Mouse (Mus musculus): Measurements from ENCODE around the gene Dctn5. TPM values are rescaled to one million over a fixed set of nuclear protein-coding genes. Genes with fewer than 3 reads are reported as not detected.

Dctn5 gene
- total RNA-seq (2021) = 10 to 100 TPM; 56.4 to 57.8 TPM
- long read RNA-seq, experiment 1, transcript Dctn5-201 (6 exons, 1,532 nt) = major isoform, 16 of 25 reads
- long read RNA-seq, experiment 1, partial matches to known transcripts = 1 of 25 reads
- long read RNA-seq, experiment 1, other reads (novel, unspliced or antisense) = 5 of 25 reads
- long read RNA-seq, experiment 2, transcript Dctn5-201 (6 exons, 1,532 nt) = major isoform, 25 of 46 reads
- long read RNA-seq, experiment 2, partial matches to known transcripts = 18 of 46 reads
- long read RNA-seq, experiment 2, other reads (novel, unspliced or antisense) = 2 of 46 reads

DNA sequence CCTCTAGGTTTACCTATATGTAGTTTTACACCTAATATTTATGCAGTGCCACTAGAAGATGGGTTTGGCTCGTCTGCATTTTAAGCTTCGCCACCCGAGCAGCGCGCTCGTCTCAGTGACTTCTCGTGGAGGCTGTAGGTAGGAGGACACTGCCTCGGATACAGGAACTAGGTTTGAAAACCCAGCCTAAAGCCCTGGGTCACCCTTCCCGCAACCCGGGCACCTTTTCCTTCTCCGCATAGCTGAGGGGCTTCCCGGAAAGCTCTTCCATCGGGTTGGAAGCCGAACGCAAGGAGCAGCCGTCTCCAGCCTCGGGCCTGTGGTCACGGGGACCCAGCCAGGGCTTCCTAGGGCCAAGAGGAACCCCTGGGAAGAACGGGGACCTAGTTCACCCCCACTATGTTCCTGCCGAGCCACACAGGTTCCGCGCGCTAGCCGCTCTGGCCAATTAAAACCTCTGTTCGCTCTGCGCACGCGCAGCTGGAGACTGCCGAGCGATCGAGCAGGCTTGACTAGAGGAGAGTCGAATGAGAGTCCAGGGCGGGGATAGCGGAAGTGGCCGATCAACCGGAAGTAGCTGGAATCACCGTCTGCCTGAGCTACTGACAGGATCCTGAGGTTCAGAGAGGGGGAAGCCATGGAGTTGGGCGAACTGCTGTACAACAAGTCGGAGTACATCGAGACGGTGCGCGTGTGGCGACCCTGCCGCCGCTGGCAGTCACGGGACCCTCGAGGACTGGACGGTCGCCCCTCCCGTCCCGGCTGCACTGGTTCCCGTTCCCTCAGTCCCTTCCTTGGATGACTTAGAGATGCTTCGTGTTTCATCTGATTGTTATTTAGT is at the start of gene Dctn5, which contains the start of gene Palb2:
Gene Dctn5, plus strand, starts transcription at position 545 of the 841 bp plus-strand sequence.
Gene Palb2, minus strand, starts transcription at position 489 of the 841 bp plus-strand sequence.
- peak; percentile 97 to 98 for DNase-seq (ENCODE audit: low spot score in 2 of 2)

DNA sequence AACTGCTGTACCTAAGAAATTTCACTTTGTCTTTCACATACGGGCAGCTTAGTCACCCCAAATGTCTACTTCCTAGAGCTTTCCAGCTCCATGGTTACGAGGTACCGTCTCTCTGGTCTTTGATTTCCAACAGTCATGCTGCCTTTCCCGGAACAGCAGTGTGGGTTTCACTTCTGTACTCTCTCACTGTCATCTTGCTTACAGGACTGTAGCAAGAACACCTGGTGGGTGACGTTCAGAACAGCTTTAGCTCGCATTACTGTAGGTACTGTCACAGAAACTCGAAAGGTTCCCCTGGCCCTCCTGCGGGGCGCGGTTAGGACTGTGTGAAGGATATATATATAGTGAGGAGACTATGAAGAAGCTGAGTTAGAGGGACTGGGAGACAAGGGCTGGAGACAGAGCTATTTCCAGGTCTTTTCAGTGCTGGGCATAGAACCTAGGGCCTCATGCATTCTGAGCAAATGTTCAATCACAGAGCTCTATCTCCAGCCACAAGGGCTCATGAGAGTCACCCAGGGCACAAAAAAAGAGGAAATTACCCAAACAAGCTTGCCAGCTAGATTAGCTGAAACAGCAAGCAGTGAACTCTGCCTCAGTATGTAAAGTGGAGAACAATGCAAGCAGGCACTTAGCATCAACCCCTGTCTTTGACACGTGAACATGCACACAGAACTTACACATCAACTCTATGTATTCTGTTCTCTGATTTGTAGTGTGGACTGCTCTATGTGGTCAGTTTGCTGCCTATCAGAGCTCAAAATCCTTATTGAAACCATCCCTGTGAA is 45.5 kb upstream of the Dctn5 start:
- DNase-seq (ENCODE audit: low spot score in 2 of 2) = no peak

DNA sequence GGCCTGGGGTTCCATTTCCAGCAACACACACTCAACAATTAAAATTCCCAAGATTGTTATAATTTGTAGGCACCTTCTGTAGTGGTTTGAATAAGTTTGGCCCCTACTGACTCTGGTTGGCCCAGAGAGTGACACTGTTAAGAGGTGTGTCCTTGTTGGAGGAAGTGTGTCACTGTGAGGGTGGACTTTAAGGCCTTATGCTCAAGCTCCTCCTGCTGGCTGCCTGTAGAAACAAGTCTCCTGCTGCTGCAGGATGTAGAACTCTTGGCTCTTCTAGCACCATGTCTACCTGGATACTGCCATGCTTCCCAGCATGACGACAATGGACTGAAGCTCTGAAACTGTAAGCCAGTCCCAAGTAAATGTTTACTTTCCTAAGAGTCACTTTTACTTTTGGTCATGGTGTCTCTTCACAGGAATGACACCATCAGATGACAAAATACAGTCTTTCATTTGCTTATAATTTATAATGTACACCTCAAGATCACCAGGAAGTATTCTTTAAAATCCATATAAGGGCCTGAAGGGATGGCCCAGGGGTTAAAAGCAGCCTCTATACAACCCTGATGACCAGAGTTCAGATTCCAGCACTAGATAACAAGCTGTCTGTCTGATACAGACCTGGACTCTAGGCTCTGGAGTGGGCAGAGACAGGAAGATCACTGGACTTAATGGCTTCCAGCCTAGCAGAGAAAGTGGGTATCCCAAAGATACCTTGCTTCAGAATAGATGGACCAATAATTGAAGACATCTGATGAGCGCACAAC is 38.1 kb upstream of the Dctn5 start:
- no peak for DNase-seq (ENCODE audit: low spot score in 2 of 2)

DNA sequence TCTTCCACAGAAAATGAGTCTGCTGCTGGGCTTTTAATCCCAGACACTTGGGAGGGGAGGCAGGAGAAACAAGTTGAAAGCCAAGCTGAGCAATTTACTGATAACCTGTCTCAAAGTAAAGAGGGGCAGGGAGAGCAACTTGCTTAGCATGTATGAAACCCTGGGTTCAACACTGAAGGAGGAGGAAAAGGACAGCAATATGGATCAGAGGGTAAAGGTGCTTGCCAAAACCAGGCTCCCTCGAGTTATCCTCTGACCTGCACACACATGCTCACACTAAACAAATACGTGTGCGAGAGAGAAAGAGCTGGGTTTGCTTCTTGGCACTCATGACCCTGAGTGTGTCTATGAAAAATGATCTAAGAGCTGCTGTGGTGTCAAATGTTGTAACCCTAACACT is 34.8 kb upstream of the Dctn5 start:
- no peak for DNase-seq (ENCODE audit: low spot score in 2 of 2)

DNA sequence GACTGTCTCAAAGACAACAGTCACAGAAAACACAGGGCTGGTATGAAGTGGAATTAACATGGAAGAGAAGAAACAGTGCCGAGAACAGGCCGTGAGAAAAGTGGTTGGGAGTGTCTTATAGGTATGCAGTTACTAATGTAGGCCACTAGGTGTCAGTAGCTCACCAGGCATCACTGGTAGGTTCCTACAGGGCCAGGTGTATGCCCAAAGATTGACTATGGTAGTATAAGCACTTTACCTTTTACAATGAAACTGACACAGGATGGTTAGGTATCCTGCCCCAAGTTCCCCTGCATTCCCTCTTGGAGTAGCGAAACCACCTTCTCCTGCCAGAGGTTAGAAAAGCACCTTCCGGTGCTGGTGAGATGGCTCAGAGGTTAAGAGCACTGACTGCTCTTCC is 33.6 kb upstream of the Dctn5 start:
- peak; percentile 16 to 25 for DNase-seq (ENCODE audit: low spot score in 2 of 2)

DNA sequence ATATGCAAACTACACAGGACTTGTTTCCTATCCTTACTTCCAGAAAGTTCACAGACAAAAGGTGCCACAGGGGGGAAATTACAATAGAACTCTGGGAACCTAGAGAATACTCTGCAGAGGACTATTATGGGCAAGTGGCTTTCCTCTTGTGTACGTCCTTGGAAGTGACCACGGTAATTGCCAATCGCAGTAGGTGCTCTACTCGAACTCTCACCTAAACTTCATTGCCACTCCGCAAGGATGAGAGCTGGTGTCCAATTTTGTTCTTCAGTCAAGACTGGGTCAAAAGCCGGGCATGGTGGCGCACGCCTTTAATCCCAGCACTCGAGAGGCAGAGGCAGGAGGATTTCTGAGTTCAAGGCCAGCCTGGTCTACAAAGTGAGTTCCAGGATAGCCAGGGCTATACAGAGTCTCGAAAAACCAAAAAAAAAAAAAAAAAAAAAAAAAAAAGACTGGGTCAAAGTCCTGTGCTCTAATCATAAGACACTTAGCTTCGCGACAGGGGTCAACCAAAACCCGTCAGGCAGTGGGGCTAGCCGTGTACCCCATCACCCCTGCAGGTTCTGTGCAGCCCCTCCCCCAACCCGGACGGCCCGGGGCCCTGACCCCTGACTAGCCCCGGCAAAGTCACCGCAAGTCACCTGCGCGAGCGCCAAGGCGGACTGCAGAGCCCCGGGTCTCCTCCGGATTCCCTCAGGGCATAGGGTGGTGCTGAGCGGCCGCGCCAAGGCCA is 31.7 kb upstream of the Dctn5 start:
- peak in 1 of 2 experiments; percentile 61 for DNase-seq (ENCODE audit: low spot score in 2 of 2)

DNA sequence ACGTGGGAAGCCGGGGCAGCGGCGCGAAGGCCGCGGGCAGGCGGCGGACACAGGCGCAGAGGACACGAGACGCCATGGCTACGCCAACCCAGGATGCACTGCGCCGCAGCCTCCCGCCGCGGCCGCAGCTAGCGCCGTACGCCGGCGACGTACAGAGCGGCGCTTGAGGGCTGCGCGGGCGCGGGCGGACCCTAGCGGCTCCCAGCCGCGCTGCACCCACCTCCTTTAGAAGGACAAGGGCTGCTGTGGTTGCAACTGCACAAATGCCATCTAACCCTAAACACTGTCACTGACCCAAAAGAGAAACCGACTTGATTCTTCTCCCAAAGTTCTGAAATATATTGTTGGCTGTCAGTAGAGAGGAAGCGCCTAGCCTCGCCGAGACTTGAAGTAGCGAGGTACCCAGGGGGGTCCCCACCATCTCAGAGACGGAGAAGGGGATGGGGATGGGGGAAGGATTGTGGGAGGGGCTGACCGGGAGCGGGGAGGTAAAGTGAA is 31.0 kb upstream of the Dctn5 start, which contains the start of gene Ndufab1:
Gene Ndufab1, minus strand, starts transcription at position 140 of the 498 bp plus-strand sequence.
- peak; percentile 81 to 85 for DNase-seq (ENCODE audit: low spot score in 2 of 2)

DNA sequence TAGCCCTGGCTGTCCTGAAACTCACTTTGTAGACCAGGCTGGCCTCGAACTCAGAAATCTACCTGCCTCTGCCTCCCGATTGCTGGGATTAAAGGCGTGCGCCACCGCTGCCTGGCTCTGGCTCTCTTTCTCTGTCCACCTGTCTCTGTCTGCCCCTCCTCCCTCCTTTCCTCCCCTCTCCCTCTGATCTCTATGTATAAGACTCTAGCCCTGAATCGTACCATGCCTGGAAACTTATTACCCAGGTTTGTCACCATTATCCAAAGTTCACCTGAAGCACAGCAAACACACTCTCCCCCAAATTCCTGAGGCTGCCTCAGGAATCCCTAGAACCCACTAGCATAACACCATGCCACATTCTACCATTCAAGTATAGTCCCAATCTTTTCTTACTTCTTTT is 24.6 kb upstream of the Dctn5 start:
- no peak for DNase-seq (ENCODE audit: low spot score in 2 of 2)

DNA sequence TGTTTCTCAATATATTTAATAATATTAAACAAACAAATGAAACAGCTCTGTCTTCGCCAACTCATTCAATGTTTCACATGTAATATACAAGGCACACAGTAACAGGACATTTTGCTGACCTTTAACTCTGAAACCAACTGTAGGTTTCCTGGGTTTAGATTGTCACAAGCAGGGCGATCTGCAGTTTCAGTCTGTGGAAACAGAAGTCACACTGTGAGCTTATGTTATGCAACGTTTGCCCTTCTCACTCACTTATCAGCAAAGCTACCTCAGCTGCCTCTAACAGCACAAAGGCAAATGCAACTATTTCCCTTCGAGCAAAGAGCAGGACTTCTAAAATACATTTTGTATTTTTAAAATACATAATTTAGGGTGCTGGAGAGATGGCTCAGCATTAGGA is 9.3 kb upstream of the Dctn5 start:
- DNase-seq (ENCODE audit: low spot score in 2 of 2) = no peak

DNA sequence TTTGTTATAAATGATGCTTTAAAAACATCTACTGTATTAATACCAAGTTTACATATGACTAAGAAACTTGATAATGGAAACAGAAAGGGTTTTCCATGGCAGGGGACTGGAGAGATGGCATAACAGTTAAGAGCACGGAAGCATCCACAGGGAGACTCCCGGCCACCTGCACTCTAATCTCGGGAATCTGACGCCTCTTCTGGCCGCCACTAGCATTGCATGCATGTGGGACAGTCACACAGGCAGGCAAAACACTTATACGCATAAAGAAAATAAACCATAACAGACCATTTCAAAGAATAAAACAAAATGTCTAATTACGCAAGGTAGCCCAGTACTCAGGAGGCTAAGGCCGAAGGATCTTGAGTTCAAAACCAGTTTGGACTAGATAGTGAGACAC is 7.2 kb upstream of the Dctn5 start:
- no peak for DNase-seq (ENCODE audit: low spot score in 2 of 2)

DNA sequence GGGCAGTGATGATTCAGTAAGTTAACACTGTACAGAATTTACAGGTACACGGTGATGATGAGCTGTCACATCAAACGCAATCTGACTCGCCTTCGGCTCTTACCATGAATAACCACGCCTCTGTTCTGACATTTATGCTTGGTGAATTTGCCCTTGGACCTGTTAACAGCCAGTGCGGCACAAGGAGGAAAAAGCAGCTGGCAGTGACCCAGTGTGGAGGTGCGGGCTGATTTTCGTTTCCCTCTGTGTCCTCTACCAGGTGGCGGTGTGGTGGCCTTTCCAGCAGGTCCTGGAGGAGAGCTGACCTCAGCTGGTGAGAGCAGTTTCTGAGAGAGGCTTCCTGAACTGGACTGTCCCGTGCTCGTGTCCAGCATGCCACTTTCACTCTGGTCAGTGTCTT is 5.9 kb upstream of the Dctn5 start:
- no peak for DNase-seq (ENCODE audit: low spot score in 2 of 2)

DNA sequence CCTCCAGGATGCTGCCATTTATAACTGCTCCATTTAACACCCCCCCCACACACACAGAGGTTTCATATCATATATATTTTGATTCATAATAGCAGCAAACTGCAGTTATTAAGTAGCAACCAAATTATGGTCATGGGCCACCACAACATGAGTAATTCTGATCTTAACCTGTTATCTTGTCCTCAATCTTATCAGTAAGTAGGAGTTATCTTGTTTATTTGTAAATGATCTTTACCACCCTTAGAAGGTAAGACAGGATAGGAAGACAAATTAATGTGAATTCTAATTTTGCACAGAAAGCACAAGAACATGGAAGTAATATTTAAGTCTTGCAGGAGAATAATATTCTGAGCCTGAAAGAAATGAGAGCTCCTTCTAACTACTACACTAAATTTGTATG is 1.0 kb upstream of the Dctn5 start:
- no peak for DNase-seq (ENCODE audit: low spot score in 2 of 2)

DNA sequence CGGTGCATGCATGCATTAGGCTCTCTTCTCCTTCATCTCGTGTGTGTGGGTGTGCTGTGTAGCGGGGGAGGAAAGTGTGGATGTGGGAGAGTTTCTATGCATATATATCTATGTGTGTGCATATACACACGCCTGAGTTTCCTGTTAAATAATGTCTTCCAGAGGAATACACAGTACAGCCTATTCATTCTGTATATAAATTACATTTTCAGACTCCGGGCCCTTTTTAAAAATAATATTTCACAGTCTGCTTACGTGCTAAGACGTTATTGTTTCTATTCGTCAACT is 441 bp downstream of the Dctn5 start:
- no peak for DNase-seq (ENCODE audit: low spot score in 2 of 2)

DNA sequence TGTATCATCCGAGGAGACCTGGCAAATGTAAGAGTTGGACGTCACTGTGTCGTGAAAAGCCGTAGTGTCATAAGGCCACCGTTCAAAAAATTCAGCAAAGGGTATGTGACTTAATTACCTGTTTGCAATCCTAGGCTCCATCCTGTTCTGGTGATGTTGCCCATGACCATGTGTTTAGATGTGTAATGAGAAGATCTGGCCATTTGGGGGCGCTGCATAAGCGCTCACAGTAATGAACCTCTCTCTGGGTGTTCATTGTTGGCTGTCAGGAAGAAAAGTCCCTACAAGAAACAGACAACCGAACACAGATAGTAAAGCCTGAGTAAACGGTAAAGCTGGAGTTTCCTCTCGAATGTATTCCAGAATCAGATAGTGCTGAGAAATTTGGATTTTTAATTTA is 2.2 kb downstream of the Dctn5 start:
- no peak for DNase-seq (ENCODE audit: low spot score in 2 of 2)

DNA sequence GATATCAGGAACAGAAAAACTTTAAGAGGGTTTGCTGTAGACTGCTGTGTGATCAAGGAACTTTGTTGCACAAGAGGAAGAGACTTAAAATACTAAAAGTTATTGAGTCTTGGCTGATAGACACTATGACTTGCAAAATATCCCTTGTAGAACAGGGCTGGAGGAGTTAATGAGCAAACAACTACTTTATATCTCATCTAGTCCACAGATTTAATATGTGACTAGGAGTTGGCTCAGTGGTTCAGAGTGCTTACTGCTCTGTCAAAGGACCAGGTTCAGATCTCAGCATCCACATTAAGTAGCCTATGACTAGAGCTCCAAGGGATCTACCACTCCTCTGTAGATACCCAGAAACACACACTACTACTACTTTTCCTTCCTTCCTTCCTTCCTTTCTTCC is 4.2 kb downstream of the Dctn5 start:
- no peak for DNase-seq (ENCODE audit: low spot score in 2 of 2)

DNA sequence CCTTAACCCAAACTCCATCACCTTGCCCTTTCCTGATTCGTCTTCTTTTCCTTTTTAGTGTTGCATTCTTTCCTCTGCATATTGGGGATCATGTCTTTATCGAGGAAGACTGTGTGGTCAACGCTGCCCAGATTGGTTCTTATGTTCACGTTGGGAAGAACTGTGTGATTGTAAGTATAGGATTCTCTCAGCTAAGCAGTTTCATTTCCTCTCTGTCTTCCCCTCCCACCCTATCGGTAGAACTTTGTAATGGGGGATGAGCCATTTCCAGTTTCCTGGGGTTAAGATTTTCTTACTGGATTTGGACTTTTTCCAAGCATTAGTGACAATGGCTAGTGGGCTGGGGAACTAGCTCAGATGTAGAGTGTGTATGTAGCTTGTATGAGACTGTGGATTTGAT is 5.3 kb downstream of the Dctn5 start:
- DNase-seq (ENCODE audit: low spot score in 2 of 2) = no peak

DNA sequence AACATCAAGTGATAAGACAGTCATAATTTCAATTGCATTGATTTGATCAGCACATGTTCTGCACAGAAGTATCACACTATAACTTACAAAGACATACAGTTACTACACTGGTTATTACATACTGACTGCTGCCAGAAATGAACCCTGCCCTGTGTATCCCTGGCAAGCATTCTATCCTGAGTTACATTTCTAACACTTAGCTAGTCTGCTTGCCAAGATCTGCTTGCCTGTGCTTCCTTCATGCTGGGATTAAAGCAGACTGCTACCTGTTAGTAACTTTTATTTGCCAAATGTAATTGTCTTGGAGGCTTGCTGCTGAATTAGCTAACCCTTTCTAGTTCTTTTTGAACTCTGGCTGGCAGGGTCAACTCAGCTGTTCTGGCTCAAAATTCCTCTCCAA is 8.2 kb downstream of the Dctn5 start:
- DNase-seq (ENCODE audit: low spot score in 2 of 2) = no peak

DNA sequence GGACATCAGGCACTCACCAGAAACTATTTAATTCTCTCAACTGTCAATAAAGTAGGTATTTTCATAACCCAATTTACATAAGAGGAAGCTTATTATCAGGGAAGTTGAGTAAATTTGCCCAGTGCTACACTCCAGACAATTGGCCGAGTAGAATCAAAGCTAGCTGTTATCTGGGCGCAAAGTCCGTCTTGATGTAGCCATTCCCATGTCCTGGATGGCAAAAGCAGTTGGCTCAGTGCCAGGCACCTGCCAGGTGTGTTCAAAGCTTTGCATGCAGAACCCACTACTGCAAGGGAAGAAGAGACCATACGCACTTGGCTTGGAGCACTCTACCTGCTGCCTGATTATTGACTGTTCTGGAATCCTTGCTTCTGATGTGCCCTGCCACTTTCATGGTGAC is 19.6 kb downstream of the Dctn5 start:
- no peak for DNase-seq (ENCODE audit: low spot score in 2 of 2)

DNA sequence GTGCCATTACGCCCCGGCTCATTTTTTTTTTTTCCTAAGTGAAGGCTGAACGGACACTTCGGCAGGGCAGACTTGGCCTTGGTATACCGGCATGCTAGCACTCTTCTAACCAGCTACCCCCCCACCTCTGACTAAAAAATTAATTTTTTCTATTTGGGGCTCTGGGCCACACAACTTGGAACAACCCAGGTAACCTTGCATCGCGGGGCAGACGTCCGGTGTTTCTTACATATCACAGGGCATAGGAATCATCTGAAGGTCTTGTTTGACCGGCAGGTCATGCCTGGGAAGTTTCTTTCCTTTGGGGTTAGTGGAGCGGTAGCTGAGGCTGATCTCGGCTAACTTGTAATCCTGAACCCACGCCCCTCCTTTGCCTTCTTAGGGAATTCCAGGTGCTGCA is 25.6 kb downstream of the Dctn5 start:
- no peak for DNase-seq (ENCODE audit: low spot score in 2 of 2)

Data from adrenal gland, adult 18-20 months (tissue).